Mouse (Mus musculus): ENCODE data around the gene Adgra3.

DNA sequence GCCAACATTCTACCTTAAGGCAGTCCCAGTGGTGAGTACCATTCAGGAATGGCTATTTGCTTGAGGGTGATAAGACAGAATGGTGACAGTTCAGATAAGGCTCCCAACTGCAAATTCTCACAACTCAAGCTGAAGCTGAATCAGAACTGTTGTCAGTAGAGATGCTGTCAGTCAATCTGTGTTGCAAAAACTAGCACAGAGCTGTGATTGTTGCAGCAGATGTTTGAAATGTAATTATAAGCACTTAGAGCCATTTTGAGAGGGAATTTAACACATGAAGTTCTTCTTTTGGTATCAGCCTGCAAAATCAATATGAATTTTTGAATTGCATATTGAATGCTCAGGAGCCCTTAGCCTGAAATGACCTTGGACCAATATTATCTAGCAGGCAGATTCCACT, 15.4 kb upstream of the Adgra3 start:
- TF ChIP-seq CTCF (IDR thresholded peaks at IDR 0.05; ENCODE audit: borderline replicate concordance, insufficient read depth, low read depth, low read length) = no peak
- no peak for TF ChIP-seq POLR2A (IDR thresholded peaks at IDR 0.05; ENCODE audit: borderline replicate concordance, insufficient read depth, low read length)

All from cerebellum, adult 2 months (tissue).